Mouse (Mus musculus) brain, embryonic 14.5 days (tissue): ENCODE data around the gene Snx27.

Experiments used
- CTCF ChIP-seq: fragments of 200-500 bp; IDR thresholded peaks from 2 replicates; pipeline ENCODE4 v1.5.1; 2012; ENCODE audit warnings: inconsistent platforms, mild to moderate bottlenecking, moderate library complexity, borderline replicate concordance; ENCODE audit not compliant: insufficient read depth, insufficient read length; ENCODE audit errors: extremely low read depth
- POLR2A ChIP-seq: fragments of 200-500 bp; IDR thresholded peaks from 2 replicates; pipeline ENCODE4 v1.6.1; 2012; ENCODE audit warnings: mild to moderate bottlenecking, inconsistent platforms, borderline replicate concordance; ENCODE audit not compliant: poor library complexity, insufficient read depth, insufficient read length, severe bottlenecking; ENCODE audit errors: extremely low read depth

DNA sequence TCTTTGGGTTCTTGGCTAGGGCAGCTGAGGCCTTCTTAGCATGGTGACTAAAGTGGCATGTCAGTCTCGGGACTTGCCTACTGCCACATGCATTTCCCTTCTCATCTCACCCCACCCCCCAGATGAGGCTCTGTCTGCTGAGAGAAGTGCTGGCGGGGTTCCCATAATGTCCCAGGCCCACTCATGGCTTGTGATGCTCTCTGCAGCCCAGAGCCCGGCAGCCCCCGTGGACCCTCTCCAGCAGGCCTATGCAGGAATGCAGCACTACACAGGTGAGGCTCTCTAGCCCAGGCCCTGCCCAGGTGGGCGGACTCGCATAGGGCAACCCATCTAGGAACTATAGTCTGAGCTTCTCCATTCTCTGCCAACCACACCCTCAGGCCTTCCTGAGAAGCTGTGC, 94.9 kb downstream of the Snx27 start:
- TF ChIP-seq CTCF (no peak), POLR2A (no peak)
